16 mouse cellular contexts compared by ENCODE assay signal in genomic region chr10:111715172-111715571, GRCm38 (mm10).
"Had no signal": no experiment of that assay in that cellular context is flagged by ENCODE, and none has a peak within 500 bp of the region (broad histone marks: within the 10 kb centered on the region; RNA-seq: fewer than 3 reads in every experiment).

No protein-coding gene starts in this region.

- H3K4me3 ChIP-seq: left cerebral cortex, adult 2 months; limb, embryonic 10.5 days; liver, embryonic 15.5 days; midbrain, embryonic 13.5 days; myocyte; neural tube, embryonic 15.5 days had no signal

- H3K9ac ChIP-seq: liver, embryonic 15.5 days; midbrain, embryonic 13.5 days; neural tube, embryonic 15.5 days had no signal

- DNase-seq: kidney, adult 11 months; kidney, adult 9 months; kidney, postnatal 4 days; lung, adult 2 months; lung, postnatal 14 days; right cerebral cortex, adult 18-20 months; thymus, postnatal 14 days had no signal

- ATAC-seq: hindbrain, embryonic 16.5 days; midbrain, embryonic 13.5 days had no signal

- H3K27me3 ChIP-seq: liver, embryonic 15.5 days; midbrain, embryonic 13.5 days; neural tube, embryonic 15.5 days had no signal

- H3K36me3 ChIP-seq: limb, embryonic 10.5 days; liver, embryonic 15.5 days; midbrain, embryonic 13.5 days; neural tube, embryonic 15.5 days had no signal

- H3K4me1 ChIP-seq: liver, embryonic 15.5 days; midbrain, embryonic 13.5 days had no signal

- H3K9me3 ChIP-seq: limb, embryonic 10.5 days; liver, embryonic 15.5 days; midbrain, embryonic 13.5 days; neural tube, embryonic 15.5 days had no signal

- H3K27ac ChIP-seq: kidney, postnatal 0 days; left cerebral cortex, adult 2 months; limb, embryonic 10.5 days; liver, embryonic 15.5 days; midbrain, embryonic 13.5 days; neural tube, embryonic 15.5 days had no signal

- H3K4me2 ChIP-seq: liver, embryonic 11.5 days; liver, embryonic 15.5 days; midbrain, embryonic 13.5 days; neural tube, embryonic 15.5 days had no signal
